Mouse (Mus musculus) small intestine, adult 2 months (tissue): ENCODE measurements around the gene Gnat3.

ENCODE experiments used
- CTCF ChIP-seq: fragments of 200-500 bp; IDR thresholded peaks from 2 replicates; pipeline ENCODE4 v1.5.1; 2012; ENCODE audit warnings: low read depth, mild to moderate bottlenecking, control low read depth, inconsistent platforms, low read length, moderate library complexity, mixed read lengths; ENCODE audit not compliant: insufficient replicate concordance, insufficient read length; ENCODE audit errors: extremely low read depth
- POLR2A ChIP-seq: fragments of 200-500 bp; IDR thresholded peaks from 2 replicates; pipeline ENCODE4 v1.6.1; 2012; ENCODE audit warnings: low read depth, mild to moderate bottlenecking, control low read depth, inconsistent platforms, low read length, moderate library complexity

- no peak for TF ChIP-seq POLR2A
- TF ChIP-seq CTCF: no peak
These were observed 7.5 kb downstream of the Gnat3 start for GRCm38 (mm10) chr5:17969704-17970390.
